Mouse (Mus musculus): ENCODE data around the gene Tulp1.

- TF ChIP-seq POLR2A (IDR thresholded peaks at IDR 0.05; ENCODE audit: low read depth, low read length) (peak; percentile 96), CTCF (conservative IDR thresholded peaks at IDR 0.05; ENCODE audit: insufficient read depth, insufficient read length, low read depth, low read length) (peak; percentile 71)
Measured at GRCm38 (mm10) chr17:28328366-28328928, 36.6 kb downstream of the Tulp1 start, which contains the start of gene Rpl10a.

All from kidney, adult 2 months (tissue).